Mouse (Mus musculus) hindbrain, embryonic 14.5 days (tissue): ENCODE measurements around the gene Myrf. TPM values are rescaled to one million over a fixed set of nuclear protein-coding genes. Genes with fewer than 3 reads are reported as not detected.

ENCODE experiments used
- ATAC-seq: fragments of 200-750 bp; cut with Nextera tagmentation; 2 replicates; pipeline ENCODE4 v1.8.0; 2017; ENCODE audit warnings: moderate number of reproducible peaks, mild to moderate bottlenecking, moderate TSS enrichment, moderate library complexity; ENCODE audit not compliant: low FRiP score
- DNase-seq: peaks from one replicate; pipeline ENCODE4 v3.0.0-alpha.2; 2015; ENCODE audit warnings: low spot score
- H3K27ac ChIP-seq: fragments of 300-500 bp; sonication (generic); 2 replicates; pipeline ENCODE4 v1.5.1; 2014; ENCODE audit warnings: mild to moderate bottlenecking, moderate library complexity
- H3K27me3 ChIP-seq: fragments of 300-500 bp; sonication (generic); 2 replicates; pipeline ENCODE4 v1.6.1; 2014; ENCODE audit warnings: mild to moderate bottlenecking, low read length, mixed read lengths; ENCODE audit not compliant: control insufficient read depth, insufficient read depth
- H3K36me3 ChIP-seq: fragments of 300-500 bp; sonication (generic); replicated peaks from 2 replicates; pipeline ENCODE4 v1.6.1; 2014; ENCODE audit not compliant: control insufficient read depth, insufficient read depth
- H3K4me1 ChIP-seq: fragments of 300-500 bp; sonication (generic); replicated peaks from 2 replicates; pipeline ENCODE4 v1.6.1; 2014; ENCODE audit warnings: antibody characterized with exemption, low read length, mixed read lengths; ENCODE audit not compliant: control insufficient read depth, insufficient read depth
- H3K4me2 ChIP-seq: fragments of 300-500 bp; sonication (generic); replicated peaks from 2 replicates; pipeline ENCODE4 v1.6.1; 2014; ENCODE audit warnings: mild to moderate bottlenecking, moderate library complexity
- H3K4me3 ChIP-seq: fragments of 300-500 bp; sonication (generic); replicated peaks from 2 replicates; pipeline ENCODE4 v1.5.1; 2014; ENCODE audit warnings: mild to moderate bottlenecking, low read length
- H3K9ac ChIP-seq: fragments of 300-500 bp; sonication (generic); 2 replicates; pipeline ENCODE4 v1.6.1; 2014
- H3K9me3 ChIP-seq: fragments of 300-500 bp; sonication (generic); 2 replicates; pipeline ENCODE4 v1.6.1; 2016; ENCODE audit warnings: low read length; ENCODE audit not compliant: control insufficient read depth
- WGBS: fragments of 180-500 bp; shearing (Covaris S2); extraction: QIAGEN DNeasy Blood & Tissue Kit; methylation state at CpG from one replicate; pipeline ENCODE4 v1.1.7; 2014; 5-methylcytosine and 5-hydroxymethylcytosine counted together
- polyA plus RNA-seq: library from polyadenylated mRNA; unstranded; fragments of >200 nt; fragmentation: Nextera tagmentation; extraction: Ambion mirVana; gene quantifications from 2 replicates; pipeline ENCODE4 v1.2.1, GENCODE M21; 2014

Gene Myrf
- polyA plus RNA-seq, 1 experiment from 2014 or later: 1.3 TPM

DNA sequence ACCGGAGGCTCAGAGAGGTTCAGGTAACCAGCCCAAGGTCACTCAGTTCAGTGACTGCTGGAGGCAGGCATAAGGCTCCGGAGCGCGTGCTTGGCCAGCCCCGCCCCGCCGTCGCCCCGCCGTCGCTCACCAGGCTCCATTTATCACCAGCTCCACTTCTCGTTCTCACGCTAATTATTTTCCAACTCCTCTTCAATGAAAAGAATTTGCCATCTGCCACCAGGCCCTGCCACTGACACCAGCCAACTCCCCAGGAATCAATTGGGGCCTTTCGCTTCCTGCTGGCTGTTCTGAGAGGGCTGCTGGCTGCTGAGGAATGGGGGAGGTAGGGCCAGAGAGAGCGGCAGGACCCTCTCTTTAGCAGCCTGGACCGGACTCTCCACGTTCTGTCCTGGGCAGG, 36.8 kb upstream of the Myrf start:
- Histone ChIP-seq H3K4me1 (peaks cover 28% of the 10 kb centered on the region), H3K9ac (no peak overlapping the region; the same call in 1 of the 2 replicates), H3K36me3 (no peaks in the 10 kb centered on the region), H3K27me3 (peaks cover 64% of the 10 kb centered on the region), H3K9me3 (no peaks in the 10 kb centered on the region), H3K27ac (peak overlapping the region; percentile 32; the same call in 1 of the 2 replicates), H3K4me3 (no peak overlapping the region), H3K4me2 (0 out of 2 replicates have a peak overlapping the region, but pooled peaks have one; percentile 9)
- DNase-seq (peak; percentile 56), ATAC-seq (no peak; the same call in 1 of the 2 replicates)
- 4% methylated on average over 17 of the region's 17 CpGs for WGBS

- Histone ChIP-seq H3K9me3 (no peaks in the 10 kb centered on the region), H3K4me1 (peaks cover 28% of the 10 kb centered on the region), H3K27me3 (peaks cover 63% of the 10 kb centered on the region), H3K4me3 (no peak overlapping the region), H3K9ac (no peak overlapping the region; the same call in 1 of the 2 replicates), H3K36me3 (no peaks in the 10 kb centered on the region), H3K27ac (no peak overlapping the region), H3K4me2 (0 out of 2 replicates have a peak overlapping the region, but pooled peaks have one; percentile 9)
- DNase-seq (no peak), ATAC-seq (no peak)
- 64% methylated on average over 12 of the region's 12 CpGs for WGBS
Measured at GRCm38 (mm10) chr19:10276483-10277144, 36.1 kb upstream of the Myrf start.

- no peak overlapping the region for H3K9ac ChIP-seq
- no peak overlapping the region for H3K4me2 ChIP-seq
- no peak overlapping the region for H3K4me3 ChIP-seq
- peaks cover 45% of the 10 kb centered on the region for H3K27me3 ChIP-seq
- DNase-seq (no peak), ATAC-seq (no peak)
- 19% methylated on average over 5 of the region's 5 CpGs for WGBS
- no peaks in the 10 kb centered on the region for H3K36me3 ChIP-seq
- H3K9me3 ChIP-seq: no peaks in the 10 kb centered on the region
- peaks cover 28% of the 10 kb centered on the region for H3K4me1 ChIP-seq
- no peak overlapping the region for H3K27ac ChIP-seq
Measured at GRCm38 (mm10) chr19:10274056-10274455, 33.5 kb upstream of the Myrf start.

GRCm38 (mm10) chr19:10272746-10273145, 32.2 kb upstream of the Myrf start:
- Histone ChIP-seq H3K4me1 (peaks cover 23% of the 10 kb centered on the region), H3K36me3 (no peaks in the 10 kb centered on the region), H3K4me3 (no peak overlapping the region), H3K27ac (no peak overlapping the region), H3K27me3 (peaks cover 37% of the 10 kb centered on the region), H3K9me3 (no peaks in the 10 kb centered on the region), H3K4me2 (peak overlapping the region; percentile 36), H3K9ac (peak overlapping the region; percentile 31; the same call in 1 of the 2 replicates)
- peak; percentile 47; the same call in 1 of the 2 replicates for ATAC-seq
- DNase-seq: peak; percentile 43
- WGBS: 29% methylated on average over 11 of the region's 11 CpGs

DNA sequence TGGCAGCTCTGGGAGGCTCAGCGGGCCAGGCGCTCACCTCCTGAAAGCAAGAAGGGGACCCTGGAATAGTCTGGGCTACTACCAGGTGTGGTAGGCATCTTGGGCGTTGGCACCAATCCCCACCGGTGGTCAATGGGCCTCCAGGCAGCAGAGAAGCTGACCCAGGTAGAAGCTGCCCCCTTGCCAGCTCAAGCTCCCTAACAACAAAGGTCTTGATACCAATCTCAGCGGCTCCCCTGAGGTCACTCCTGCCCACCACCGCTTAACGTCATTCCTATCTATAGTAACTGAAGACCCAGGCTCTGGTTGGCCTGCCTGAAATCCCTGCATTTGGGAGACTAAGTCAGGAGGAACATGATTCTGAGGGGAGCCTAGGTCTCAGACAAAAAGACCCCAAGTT, 31.0 kb upstream of the Myrf start:
- no peak overlapping the region for H3K27ac ChIP-seq
- peaks cover 11% of the 10 kb centered on the region for H3K4me1 ChIP-seq
- peaks cover 41% of the 10 kb centered on the region for H3K27me3 ChIP-seq
- 92% methylated on average over 7 of the region's 7 CpGs for WGBS
- no peak overlapping the region for H3K4me2 ChIP-seq
- H3K9ac ChIP-seq: no peak overlapping the region
- DNase-seq: no peak
- no peaks in the 10 kb centered on the region for H3K36me3 ChIP-seq
- H3K9me3 ChIP-seq: no peaks in the 10 kb centered on the region
- no peak overlapping the region for H3K4me3 ChIP-seq
- no peak for ATAC-seq

DNA sequence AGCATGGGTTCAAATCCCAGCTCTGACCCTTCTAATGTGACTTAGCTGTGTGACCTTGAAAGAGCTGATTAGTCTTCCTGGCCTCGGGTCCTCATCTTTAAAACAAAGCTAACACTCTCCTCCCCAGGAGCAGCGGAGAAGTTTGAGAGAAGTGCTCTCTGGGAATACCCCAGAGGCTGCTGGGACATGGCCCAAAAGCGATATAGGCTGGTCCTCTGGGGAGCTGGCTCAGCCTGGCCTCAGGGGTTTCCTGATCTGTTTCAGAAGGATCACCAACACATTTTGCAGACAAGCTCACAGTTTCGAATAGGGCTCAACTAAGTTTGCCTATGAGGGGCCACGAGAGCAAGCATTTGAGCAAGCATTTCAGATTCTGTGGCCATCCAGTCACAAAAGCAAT, 29.8 kb upstream of the Myrf start:
- DNase-seq (no peak), ATAC-seq (no peak)
- Histone ChIP-seq H3K4me2 (no peak overlapping the region), H3K4me3 (no peak overlapping the region), H3K27ac (no peak overlapping the region), H3K4me1 (peaks cover 11% of the 10 kb centered on the region), H3K27me3 (peaks cover 31% of the 10 kb centered on the region), H3K9me3 (no peaks in the 10 kb centered on the region), H3K36me3 (no peaks in the 10 kb centered on the region), H3K9ac (no peak overlapping the region)
- 81% methylated on average over 5 of the region's 5 CpGs for WGBS

DNA sequence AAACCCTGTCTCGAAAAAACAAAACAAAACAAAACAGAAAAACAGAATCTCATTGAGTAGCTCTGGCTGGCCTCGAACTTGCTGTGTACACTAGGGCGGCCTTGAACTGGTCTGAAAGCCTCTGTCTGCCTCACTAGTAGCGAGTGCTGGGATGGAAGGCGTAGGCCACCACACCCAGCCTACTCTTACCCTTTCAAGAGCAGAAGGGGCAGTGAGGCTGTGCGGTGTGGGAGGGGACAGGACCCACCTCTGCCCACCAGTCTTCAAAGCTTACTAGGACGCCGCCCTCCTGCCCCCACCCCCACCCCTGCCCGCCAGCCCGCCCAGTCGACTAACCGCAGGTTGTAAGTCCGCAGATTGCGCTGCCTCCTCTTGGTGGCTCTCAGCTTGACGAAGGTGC, 28.3 kb upstream of the Myrf start:
- Histone ChIP-seq H3K9ac (no peak overlapping the region), H3K9me3 (no peaks in the 10 kb centered on the region), H3K27me3 (peaks cover 35% of the 10 kb centered on the region), H3K4me1 (peaks cover 10% of the 10 kb centered on the region), H3K4me3 (no peak overlapping the region), H3K36me3 (no peaks in the 10 kb centered on the region), H3K4me2 (no peak overlapping the region), H3K27ac (no peak overlapping the region)
- no peak for DNase-seq
- no peak for ATAC-seq
- WGBS: 87% methylated on average over 15 of the region's 15 CpGs

GRCm38 (mm10) chr19:10267953-10268352, 27.4 kb upstream of the Myrf start:
- Histone ChIP-seq H3K27ac (no peak overlapping the region), H3K4me2 (no peak overlapping the region), H3K36me3 (no peaks in the 10 kb centered on the region), H3K9me3 (no peaks in the 10 kb centered on the region), H3K4me1 (peaks cover 1% of the 10 kb centered on the region; the same call in 1 of the 2 replicates), H3K27me3 (peaks cover 35% of the 10 kb centered on the region), H3K9ac (no peak overlapping the region), H3K4me3 (no peak overlapping the region)
- DNase-seq: no peak
- no peak for ATAC-seq
- 79% methylated on average over 10 of the region's 10 CpGs for WGBS

GRCm38 (mm10) chr19:10267057-10267456, 26.5 kb upstream of the Myrf start:
- WGBS: 12% methylated on average over 15 of the region's 15 CpGs
- Histone ChIP-seq H3K4me3 (no peak overlapping the region), H3K36me3 (peaks cover 8% of the 10 kb centered on the region; the same call in 1 of the 2 replicates), H3K4me2 (no peak overlapping the region), H3K27ac (no peak overlapping the region), H3K9ac (no peak overlapping the region), H3K4me1 (no peaks in the 10 kb centered on the region), H3K27me3 (peaks cover 29% of the 10 kb centered on the region), H3K9me3 (no peaks in the 10 kb centered on the region)
- DNase-seq (no peak), ATAC-seq (no peak)
